Mouse (Mus musculus) limb, embryonic 15.5 days (tissue): Measurements from ENCODE around the gene Abca7. TPM values are rescaled to one million over a fixed set of nuclear protein-coding genes. Genes with fewer than 3 reads are reported as not detected.

Experiments used
- ATAC-seq: fragments of 200-750 bp; cut with Nextera tagmentation; 2 replicates; pipeline ENCODE4 v1.8.0; 2017; ENCODE audit warnings: low read depth, moderate TSS enrichment; ENCODE audit not compliant: insufficient number of reproducible peaks, low FRiP score, low TSS enrichment
- H3K27ac ChIP-seq: fragments of 300-500 bp; sonication (generic); 2 replicates; pipeline ENCODE4 v1.5.1; 2015; ENCODE audit warnings: moderate library complexity, mild to moderate bottlenecking, inconsistent platforms
- H3K27me3 ChIP-seq: fragments of 300-500 bp; sonication (generic); 2 replicates; pipeline ENCODE4 v1.6.1; 2015; ENCODE audit warnings: inconsistent platforms
- H3K36me3 ChIP-seq: fragments of 300-500 bp; sonication (generic); 2 replicates; pipeline ENCODE4 v1.6.1; 2015; ENCODE audit warnings: inconsistent platforms
- H3K4me1 ChIP-seq: fragments of 300-500 bp; sonication (generic); 2 replicates; pipeline ENCODE4 v1.6.1; 2015; ENCODE audit warnings: inconsistent platforms
- H3K4me2 ChIP-seq: fragments of 300-500 bp; sonication (generic); 2 replicates; pipeline ENCODE4 v1.6.1; 2015; ENCODE audit warnings: mild to moderate bottlenecking, inconsistent platforms
- H3K4me3 ChIP-seq: fragments of 300-500 bp; sonication (generic); 2 replicates; pipeline ENCODE4 v1.5.1; 2015; ENCODE audit warnings: mild to moderate bottlenecking, inconsistent platforms
- H3K9ac ChIP-seq: fragments of 300-500 bp; sonication (generic); 2 replicates; pipeline ENCODE4 v1.6.1; 2015; ENCODE audit warnings: inconsistent platforms
- H3K9me3 ChIP-seq: fragments of 300-500 bp; sonication (generic); 2 replicates; pipeline ENCODE4 v1.6.1; 2016; ENCODE audit warnings: inconsistent platforms
- WGBS: fragments of 180-500 bp; shearing (Covaris S2); methylation state at CpG from one replicate; pipeline ENCODE4 v1.1.7; 2015; 5-methylcytosine and 5-hydroxymethylcytosine counted together
- polyA plus RNA-seq: library from polyadenylated mRNA; unstranded; fragments of >200 nt; fragmentation: Nextera tagmentation; extraction: Ambion mirVana; gene quantifications from 2 replicates; pipeline ENCODE4 v1.2.1, GENCODE M21; 2015

Gene Abca7
- polyA plus RNA-seq, 1 experiment from 2014 or later: 3.4 TPM

DNA sequence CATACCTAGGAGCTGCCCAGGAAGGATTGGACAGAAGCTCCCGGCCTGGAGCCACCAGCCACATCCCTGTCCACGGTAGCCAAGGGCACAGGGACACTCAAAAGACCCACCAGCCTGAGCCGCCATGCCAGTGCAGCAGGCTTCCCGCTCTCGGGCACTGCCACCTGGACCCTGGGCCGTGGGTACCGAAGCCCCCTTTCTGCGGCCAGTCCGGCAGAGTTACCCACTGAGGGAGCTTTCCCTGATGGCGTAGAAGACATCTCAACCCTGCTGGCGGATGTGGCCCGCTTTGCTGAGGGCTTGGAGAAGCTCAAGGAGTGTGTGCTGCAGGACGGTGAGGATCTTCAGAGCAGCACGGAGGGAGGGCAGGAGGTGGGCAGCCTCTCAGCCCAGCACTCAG, 21.5 kb downstream of the Abca7 start:
- Histone ChIP-seq H3K27me3 (peaks cover 42% of the 10 kb centered on the region), H3K27ac (no peak overlapping the region), H3K4me1 (peaks cover 34% of the 10 kb centered on the region), H3K9me3 (no peaks in the 10 kb centered on the region), H3K36me3 (no peaks in the 10 kb centered on the region), H3K4me2 (no peak overlapping the region), H3K4me3 (no peak overlapping the region), H3K9ac (no peak overlapping the region)
- 82% methylated on average over 14 of the region's 14 CpGs for WGBS
- no peak for ATAC-seq

DNA sequence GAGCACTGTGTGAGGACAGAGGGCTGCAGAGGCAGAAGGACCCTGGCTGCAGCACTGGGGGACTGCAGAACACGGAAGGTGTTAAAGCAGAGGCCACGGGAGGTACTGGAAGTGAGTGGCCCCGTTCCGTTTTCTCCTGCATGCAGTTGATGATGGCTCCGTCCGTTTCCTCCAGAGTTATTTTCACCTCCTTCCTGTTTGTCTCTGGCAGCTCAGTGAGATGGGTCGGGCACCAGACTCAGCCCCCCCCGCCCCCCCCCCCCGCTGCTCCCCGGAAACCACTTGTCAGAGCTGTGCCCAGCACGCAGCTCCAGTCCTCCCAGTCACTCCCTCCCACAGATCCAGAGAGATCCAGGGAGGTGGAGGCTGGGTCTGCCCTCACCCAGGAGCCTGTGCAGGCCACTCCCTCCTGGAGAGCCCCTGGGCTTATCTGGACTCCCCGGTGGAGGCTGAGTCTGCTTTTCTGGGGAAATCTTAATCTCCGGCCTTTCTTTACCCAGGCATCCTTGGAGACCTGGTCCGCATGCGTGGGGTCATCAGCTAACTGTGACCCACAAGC, 22.5 kb downstream of the Abca7 start:
- H3K4me3 ChIP-seq: no peak overlapping the region
- no peaks in the 10 kb centered on the region for H3K36me3 ChIP-seq
- H3K4me2 ChIP-seq: no peak overlapping the region
- H3K27ac ChIP-seq: no peak overlapping the region
- 7% methylated on average over 15 of the region's 15 CpGs for WGBS
- peaks cover 31% of the 10 kb centered on the region for H3K27me3 ChIP-seq
- H3K4me1 ChIP-seq: peaks cover 30% of the 10 kb centered on the region
- H3K9ac ChIP-seq: no peak overlapping the region
- no peaks in the 10 kb centered on the region for H3K9me3 ChIP-seq
- no peak for ATAC-seq

DNA sequence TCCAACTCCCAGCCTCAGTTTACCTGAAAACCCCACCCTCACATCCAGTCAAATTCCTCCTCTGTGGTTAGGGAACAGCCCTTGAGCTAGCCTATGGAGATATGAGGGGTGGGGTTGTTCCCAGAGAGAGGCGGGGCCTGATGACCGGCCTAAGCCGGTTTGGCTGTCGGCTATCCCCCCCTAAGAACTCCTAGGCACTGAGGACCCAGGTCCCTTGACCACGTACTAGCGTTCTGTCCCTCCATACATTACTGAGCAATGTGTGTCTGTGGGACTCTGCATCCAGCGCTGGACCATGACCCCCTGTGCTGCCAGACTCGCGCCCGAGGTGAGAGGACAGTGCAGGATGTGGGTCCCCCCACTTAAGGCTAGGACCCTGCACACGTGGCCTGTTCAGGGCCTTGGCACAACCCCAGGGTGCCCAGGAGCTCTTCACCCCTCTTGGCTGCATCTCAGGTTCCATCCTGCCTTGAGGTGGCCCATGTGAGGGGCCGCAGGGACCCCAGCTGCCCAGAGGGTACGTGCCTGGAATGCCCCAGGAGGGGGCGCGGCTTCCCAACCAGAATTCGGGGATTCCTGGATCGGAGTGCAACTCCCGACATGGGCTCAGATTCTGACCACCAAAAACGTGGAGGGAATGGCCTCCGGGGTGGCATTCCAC, 23.3 kb downstream of the Abca7 start:
- peaks cover 23% of the 10 kb centered on the region for H3K27me3 ChIP-seq
- H3K36me3 ChIP-seq: no peaks in the 10 kb centered on the region
- no peaks in the 10 kb centered on the region for H3K9me3 ChIP-seq
- H3K4me1 ChIP-seq: peaks cover 30% of the 10 kb centered on the region
- ATAC-seq: 0 out of 2 replicates have a peak, but pooled peaks have one; percentile 15
- H3K4me3 ChIP-seq: peak overlapping the region; percentile 21
- H3K4me2 ChIP-seq: peak overlapping the region; percentile 37
- H3K9ac ChIP-seq: 0 out of 2 replicates have a peak overlapping the region, but pooled peaks have one; percentile 18
- no peak overlapping the region; the same call in 1 of the 2 replicates for H3K27ac ChIP-seq
- WGBS: 9% methylated on average over 20 of the region's 20 CpGs

DNA sequence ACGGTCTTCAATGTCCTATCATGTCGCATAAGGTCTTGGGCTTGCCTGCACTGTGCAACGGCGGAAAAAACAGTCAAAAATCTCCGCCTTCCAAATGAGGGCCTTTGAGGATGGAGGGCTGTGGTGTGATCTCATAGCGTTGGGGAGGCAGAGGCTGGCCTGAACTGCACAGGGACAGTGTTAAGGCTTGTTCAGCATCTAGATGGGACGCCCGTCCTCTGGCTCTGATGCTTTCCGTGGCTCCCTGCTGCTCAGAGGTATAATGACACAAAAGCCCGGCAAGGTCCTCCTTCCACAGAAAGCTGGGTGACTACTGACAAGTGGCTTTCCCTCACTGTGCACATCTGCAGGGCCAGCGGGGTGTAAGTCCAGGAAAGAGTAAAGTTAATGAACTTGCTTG, 23.9 kb downstream of the Abca7 start:
- H3K9ac ChIP-seq: 0 out of 2 replicates have a peak overlapping the region, but pooled peaks have one; percentile 18
- peaks cover 17% of the 10 kb centered on the region for H3K27me3 ChIP-seq
- peak overlapping the region; percentile 37 for H3K4me2 ChIP-seq
- H3K9me3 ChIP-seq: no peaks in the 10 kb centered on the region
- 28% methylated on average over 11 of the region's 11 CpGs for WGBS
- no peaks in the 10 kb centered on the region for H3K36me3 ChIP-seq
- peak overlapping the region; percentile 21; the same call in 1 of the 2 replicates for H3K4me3 ChIP-seq
- H3K27ac ChIP-seq: no peak overlapping the region
- ATAC-seq: no peak
- peaks cover 29% of the 10 kb centered on the region for H3K4me1 ChIP-seq

DNA sequence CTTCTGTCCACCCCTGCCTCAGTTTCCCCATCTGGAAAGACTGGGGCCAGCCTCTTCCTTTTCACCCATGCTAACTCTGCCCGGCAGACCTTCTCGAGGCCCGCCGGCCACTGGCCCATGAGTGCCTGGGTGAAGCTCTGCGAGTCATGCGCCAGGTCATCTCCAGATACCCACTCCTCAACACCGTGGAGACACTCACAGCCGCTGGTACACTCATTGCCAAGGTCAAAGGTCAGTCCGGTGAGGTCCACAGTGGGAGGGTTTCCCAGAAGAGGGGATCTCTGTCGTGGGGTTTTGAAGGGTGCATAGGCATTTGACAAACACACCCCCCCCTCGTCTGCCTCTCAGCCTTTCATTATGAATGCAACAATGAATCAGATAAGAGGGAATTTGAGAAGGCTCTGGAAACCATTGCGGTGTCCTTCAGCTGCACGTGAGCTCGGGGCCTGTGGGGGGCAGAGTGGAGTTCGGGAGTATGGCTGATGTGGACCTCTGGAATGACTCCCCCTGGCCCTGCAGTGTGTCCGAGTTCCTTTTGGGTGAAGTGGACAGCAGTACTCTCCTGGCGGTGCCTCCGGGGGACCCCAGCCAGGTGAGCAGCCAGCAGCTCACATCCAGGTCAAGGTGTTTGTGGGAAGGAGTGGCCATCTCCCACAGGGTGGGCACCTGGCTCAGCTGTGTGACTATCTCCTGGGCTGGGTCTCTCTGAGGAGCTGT, 24.5 kb downstream of the Abca7 start:
- Histone ChIP-seq H3K27me3 (peaks cover 12% of the 10 kb centered on the region), H3K4me2 (no peak overlapping the region), H3K27ac (no peak overlapping the region), H3K9ac (no peak overlapping the region), H3K9me3 (no peaks in the 10 kb centered on the region), H3K36me3 (no peaks in the 10 kb centered on the region), H3K4me1 (peaks cover 29% of the 10 kb centered on the region), H3K4me3 (no peak overlapping the region)
- ATAC-seq: no peak
- WGBS: 85% methylated on average over 18 of the region's 18 CpGs

DNA sequence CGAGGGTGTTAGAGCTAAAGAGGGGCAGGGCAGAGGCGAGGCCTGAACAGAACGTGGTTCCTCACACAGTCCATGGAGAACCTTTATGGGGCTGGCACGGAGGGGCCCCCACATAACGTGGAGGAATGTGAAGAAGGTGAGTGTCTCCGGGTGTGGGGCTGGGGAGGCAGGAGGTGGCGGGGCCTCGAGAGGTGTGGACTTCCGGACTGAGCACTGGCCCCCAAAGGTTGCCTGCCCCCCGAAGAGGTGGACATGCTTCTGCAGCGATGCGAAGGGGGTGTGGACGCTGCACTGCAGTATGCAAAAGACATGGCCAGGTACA, 25.0 kb downstream of the Abca7 start:
- Histone ChIP-seq H3K9ac (no peak overlapping the region), H3K4me2 (no peak overlapping the region), H3K4me1 (peaks cover 29% of the 10 kb centered on the region), H3K27ac (no peak overlapping the region), H3K9me3 (no peaks in the 10 kb centered on the region), H3K27me3 (peaks cover 7% of the 10 kb centered on the region), H3K36me3 (no peaks in the 10 kb centered on the region), H3K4me3 (no peak overlapping the region)
- ATAC-seq: no peak
- 87% methylated on average over 13 of the region's 13 CpGs for WGBS

DNA sequence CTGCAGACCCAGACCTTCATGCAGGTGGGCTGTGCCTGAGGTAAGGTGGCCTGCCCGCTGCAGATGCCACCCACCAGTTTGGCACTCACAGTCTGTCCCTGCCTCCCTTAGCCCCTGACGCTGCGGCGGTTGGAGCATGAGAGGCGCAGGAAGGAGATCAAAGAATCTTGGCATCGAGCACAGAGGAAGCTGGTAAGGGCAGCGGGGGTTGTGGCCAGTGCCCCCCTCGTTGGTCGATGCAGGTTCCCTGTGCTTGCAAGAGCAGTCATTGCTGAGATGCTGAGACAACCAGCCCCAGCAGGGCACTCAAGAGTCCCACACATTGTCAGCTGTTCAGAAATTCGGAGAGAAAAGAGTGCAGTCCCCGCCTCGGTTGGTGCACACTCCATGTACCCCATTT, 25.9 kb downstream of the Abca7 start:
- H3K36me3 ChIP-seq: no peaks in the 10 kb centered on the region
- no peaks in the 10 kb centered on the region for H3K9me3 ChIP-seq
- no peak for ATAC-seq
- no peak overlapping the region for H3K4me2 ChIP-seq
- H3K27me3 ChIP-seq: no peaks in the 10 kb centered on the region; the same call in 1 of the 2 replicates
- 90% methylated on average over 12 of the region's 12 CpGs for WGBS
- H3K4me1 ChIP-seq: peaks cover 29% of the 10 kb centered on the region
- H3K4me3 ChIP-seq: no peak overlapping the region
- H3K27ac ChIP-seq: no peak overlapping the region
- H3K9ac ChIP-seq: no peak overlapping the region

DNA sequence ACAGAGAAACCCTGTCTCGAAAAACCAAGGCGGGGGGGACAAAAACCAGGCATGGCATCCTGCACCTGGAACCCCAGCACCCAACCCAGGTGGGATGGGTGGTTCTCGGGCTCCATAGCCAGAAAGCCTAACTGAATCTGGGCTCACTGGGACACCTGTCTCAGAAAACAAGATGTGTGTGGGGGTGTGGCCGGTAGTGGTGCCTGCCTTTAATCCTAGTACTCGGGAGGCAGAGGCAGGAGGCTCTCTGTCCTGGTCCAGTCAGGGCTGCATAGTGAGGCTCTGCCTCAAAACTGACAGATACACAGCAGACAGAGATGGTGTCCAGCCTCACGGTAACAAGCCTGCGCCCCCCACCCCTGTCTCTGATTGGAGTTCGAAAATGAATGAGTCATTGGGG, 26.5 kb downstream of the Abca7 start:
- H3K27me3 ChIP-seq: no peaks in the 10 kb centered on the region; the same call in 1 of the 2 replicates
- no peak for ATAC-seq
- WGBS: 93% methylated on average over 8 of the region's 8 CpGs
- no peak overlapping the region for H3K4me2 ChIP-seq
- H3K4me1 ChIP-seq: peaks cover 29% of the 10 kb centered on the region
- H3K27ac ChIP-seq: no peak overlapping the region
- no peak overlapping the region for H3K4me3 ChIP-seq
- H3K9ac ChIP-seq: no peak overlapping the region
- no peaks in the 10 kb centered on the region for H3K36me3 ChIP-seq
- no peaks in the 10 kb centered on the region for H3K9me3 ChIP-seq

DNA sequence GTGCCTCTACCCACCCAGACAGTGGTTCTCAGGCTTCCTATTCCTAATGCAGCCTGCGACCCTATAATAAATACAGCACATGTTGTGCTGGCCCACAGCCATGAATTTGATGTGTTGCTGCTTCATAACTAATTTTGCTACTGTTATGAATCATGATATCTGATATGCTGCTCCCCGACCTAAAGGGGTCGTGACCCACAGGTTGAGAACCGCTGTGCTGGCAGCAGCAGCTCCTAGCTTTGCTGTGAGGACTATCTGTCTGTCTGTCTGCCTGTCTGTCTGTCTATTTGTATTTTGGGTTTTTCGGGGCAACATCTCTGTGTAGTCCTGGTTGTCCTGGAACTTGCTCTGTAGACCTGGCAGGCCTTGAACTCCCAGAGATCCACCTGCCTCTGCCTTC, 27.5 kb downstream of the Abca7 start:
- Histone ChIP-seq H3K27me3 (no peaks in the 10 kb centered on the region; the same call in 1 of the 2 replicates), H3K27ac (0 out of 2 replicates have a peak overlapping the region, but pooled peaks have one; percentile 1), H3K4me3 (no peak overlapping the region), H3K4me1 (peaks cover 27% of the 10 kb centered on the region), H3K9me3 (no peaks in the 10 kb centered on the region), H3K4me2 (no peak overlapping the region), H3K9ac (no peak overlapping the region), H3K36me3 (no peaks in the 10 kb centered on the region)
- ATAC-seq: no peak
- WGBS: 83% methylated on average over 5 of the region's 5 CpGs

DNA sequence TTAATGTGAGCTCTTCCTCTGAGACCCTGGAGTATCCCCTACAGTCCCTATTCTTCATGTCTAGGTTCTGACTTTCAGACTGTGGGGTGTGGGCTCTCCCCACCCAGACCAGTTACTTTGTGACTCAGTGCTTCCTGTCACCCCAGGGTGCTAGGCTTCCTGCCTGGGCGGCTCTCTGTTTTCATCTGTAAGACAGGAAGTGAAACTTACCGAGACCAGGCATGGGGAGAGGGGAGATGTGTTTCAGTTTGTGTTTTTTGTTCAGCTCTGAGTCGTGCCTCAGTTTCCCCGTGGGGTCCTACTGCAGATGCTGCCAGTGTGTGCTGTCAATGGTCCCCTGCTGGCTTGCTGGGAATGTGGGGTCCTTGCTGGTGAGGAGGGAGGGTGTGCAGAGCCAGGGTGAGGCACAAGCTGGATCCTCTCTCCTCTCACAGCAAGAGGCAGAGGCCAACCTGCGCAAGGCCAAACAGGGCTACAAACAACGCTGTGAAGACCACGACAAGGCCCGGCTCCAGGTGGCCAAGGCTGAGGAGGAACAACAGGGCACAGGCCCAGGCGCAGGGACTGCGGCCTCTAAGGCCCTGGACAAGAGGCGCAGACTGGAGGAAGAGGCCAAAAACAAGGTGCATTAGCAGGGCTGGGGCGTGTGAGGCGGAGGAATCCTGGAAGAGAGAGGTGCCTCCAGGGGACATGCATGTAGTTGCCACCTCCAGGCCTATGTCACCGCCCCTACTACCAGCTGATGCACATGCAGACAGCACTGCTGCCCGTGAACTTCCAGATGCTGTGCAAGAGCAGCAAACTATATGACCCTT, 28.1 kb downstream of the Abca7 start:
- Histone ChIP-seq H3K4me2 (no peak overlapping the region), H3K9me3 (no peaks in the 10 kb centered on the region), H3K36me3 (no peaks in the 10 kb centered on the region), H3K4me1 (peaks cover 20% of the 10 kb centered on the region), H3K4me3 (no peak overlapping the region), H3K27me3 (no peaks in the 10 kb centered on the region; the same call in 1 of the 2 replicates), H3K9ac (no peak overlapping the region), H3K27ac (no peak overlapping the region)
- ATAC-seq: no peak
- 71% methylated on average over 15 of the region's 15 CpGs for WGBS

DNA sequence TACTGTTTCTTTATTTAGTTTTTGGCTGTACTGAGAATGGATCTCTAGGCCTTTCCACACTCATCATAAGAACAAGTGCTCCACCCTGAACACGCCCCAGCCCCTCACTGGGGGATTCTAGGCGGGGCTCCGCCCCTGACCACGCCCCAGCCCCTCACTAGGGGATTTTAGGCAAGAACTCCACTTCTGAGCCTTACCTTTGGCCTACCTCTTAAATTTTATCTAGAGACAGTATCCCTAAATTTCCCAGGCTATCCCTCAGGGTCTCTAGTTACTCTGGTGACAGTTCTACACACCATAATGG, 28.7 kb downstream of the Abca7 start:
- ATAC-seq: no peak
- 51% methylated on average over 4 of the region's 4 CpGs for WGBS
- peaks cover 14% of the 10 kb centered on the region for H3K4me1 ChIP-seq
- no peaks in the 10 kb centered on the region for H3K36me3 ChIP-seq
- H3K27me3 ChIP-seq: no peaks in the 10 kb centered on the region
- H3K4me2 ChIP-seq: no peak overlapping the region
- no peak overlapping the region for H3K9ac ChIP-seq
- H3K9me3 ChIP-seq: no peaks in the 10 kb centered on the region
- no peak overlapping the region for H3K4me3 ChIP-seq
- no peak overlapping the region for H3K27ac ChIP-seq

DNA sequence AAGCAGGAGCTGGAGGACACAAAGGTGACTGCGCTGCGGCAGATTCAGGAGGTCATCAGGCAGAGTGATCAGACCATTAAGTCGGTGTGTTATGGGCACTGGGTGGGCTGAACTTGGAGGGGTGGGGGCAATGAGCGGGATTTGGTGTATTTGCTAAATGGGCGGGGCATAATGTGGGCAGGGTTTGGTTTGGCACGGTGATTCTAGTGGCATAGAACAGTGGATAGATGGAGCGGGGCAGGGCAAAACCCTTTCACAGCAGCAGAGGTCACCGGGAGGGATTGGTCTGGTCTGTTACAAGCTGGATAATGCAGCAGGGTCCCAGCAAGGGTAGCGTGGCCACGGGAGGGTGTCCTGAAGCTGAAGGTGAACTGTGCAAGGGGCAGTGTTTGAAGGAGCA, 29.2 kb downstream of the Abca7 start:
- no peak overlapping the region for H3K9ac ChIP-seq
- no peak overlapping the region for H3K27ac ChIP-seq
- no peak overlapping the region for H3K4me2 ChIP-seq
- ATAC-seq: no peak
- WGBS: 76% methylated on average over 10 of the region's 10 CpGs
- H3K4me3 ChIP-seq: no peak overlapping the region
- H3K9me3 ChIP-seq: no peaks in the 10 kb centered on the region
- H3K4me1 ChIP-seq: peaks cover 10% of the 10 kb centered on the region
- no peaks in the 10 kb centered on the region for H3K27me3 ChIP-seq
- no peaks in the 10 kb centered on the region for H3K36me3 ChIP-seq
